Mouse (Mus musculus) myocyte (in vitro differentiated cells): ENCODE measurements around the gene Cct4. TPM values are rescaled to one million over a fixed set of nuclear protein-coding genes. Genes with fewer than 3 reads are reported as not detected.
A peak's percentile ranks its signal among the peaks of the same experiment; 100 is the strongest.

Source experiments
- H3K27me3 ChIP-seq: one replicate; pipeline ENCODE4 v1.6.1; 2011; ENCODE audit not compliant: control insufficient read depth, insufficient read depth, insufficient read length
- H3K36me3 ChIP-seq: one replicate; pipeline ENCODE4 v1.6.1; 2011; ENCODE audit not compliant: control insufficient read depth, insufficient read depth
- H3K4me2 ChIP-seq: one replicate; pipeline ENCODE4 v1.6.1; 2011; ENCODE audit warnings: low read depth, control low read depth
- H3K4me3 ChIP-seq: one replicate; pipeline ENCODE4 v1.5.1; 2011; ENCODE audit warnings: mild to moderate bottlenecking, control low read depth, moderate library complexity
- H3K79me2 ChIP-seq: one replicate; pipeline ENCODE4 v1.6.1; 2011; ENCODE audit not compliant: control insufficient read depth, insufficient read depth
- H3ac ChIP-seq: one replicate; pipeline ENCODE4 v1.6.1; 2011; ENCODE audit not compliant: control insufficient read depth, insufficient read length
- CEBPB ChIP-seq: IDR thresholded peaks from 2 replicates; pipeline ENCODE4 v1.6.1; 2011; ENCODE audit warnings: mild to moderate bottlenecking, moderate library complexity; ENCODE audit not compliant: poor library complexity, insufficient read depth, severe bottlenecking
- E2F4 ChIP-seq: IDR thresholded peaks from one replicate; pipeline ENCODE4 v1.6.1; 2011; ENCODE audit warnings: mild to moderate bottlenecking, control low read depth, moderate library complexity; ENCODE audit not compliant: insufficient read depth
- MAX ChIP-seq: IDR thresholded peaks from one replicate; pipeline ENCODE4 v1.6.1; 2011; ENCODE audit warnings: low read depth, mild to moderate bottlenecking, control low read depth
- MYOD1 ChIP-seq, 3 experiments: IDR thresholded peaks; one replicate each; pipeline ENCODE4 v1.6.1; 2011; ENCODE audit warnings: control low read depth in 2 of 3, low read depth in 2 of 3, mild to moderate bottlenecking in 2 of 3, moderate library complexity in 1 of 3; ENCODE audit not compliant: insufficient read length in 2 of 3, control insufficient read depth in 1 of 3
- MYOG ChIP-seq, 3 experiments: IDR thresholded peaks; one replicate each; pipeline ENCODE4 v1.6.1; 2011; ENCODE audit warnings: control low read depth in 2 of 3, low read depth in 2 of 3, mild to moderate bottlenecking in 2 of 3; ENCODE audit not compliant: insufficient read length in 2 of 3, control insufficient read depth in 1 of 3, insufficient read depth in 1 of 3
- POLR2A ChIP-seq: IDR thresholded peaks from one replicate; pipeline ENCODE4 v1.6.1; 2011; ENCODE audit warnings: low read depth, mild to moderate bottlenecking, control low read depth, moderate library complexity; ENCODE audit not compliant: insufficient read length
- POLR2AphosphoS2 ChIP-seq: IDR thresholded peaks from one replicate; pipeline ENCODE4 v1.6.1; 2011; ENCODE audit warnings: low read depth, control low read depth; ENCODE audit not compliant: insufficient read length
- REST ChIP-seq: IDR thresholded peaks from one replicate; pipeline ENCODE4 v1.6.1; 2011; ENCODE audit warnings: mild to moderate bottlenecking, control low read depth, moderate library complexity; ENCODE audit not compliant: insufficient read depth, insufficient read length
- SRF ChIP-seq: IDR thresholded peaks from one replicate; pipeline ENCODE4 v1.6.1; 2011; ENCODE audit warnings: low read depth; ENCODE audit not compliant: control insufficient read depth, insufficient read length
- TCF12 ChIP-seq: IDR thresholded peaks from one replicate; pipeline ENCODE4 v1.6.1; 2011; ENCODE audit warnings: mild to moderate bottlenecking, control low read depth; ENCODE audit not compliant: poor library complexity, insufficient read depth, severe bottlenecking
- TCF3 ChIP-seq: IDR thresholded peaks from one replicate; pipeline ENCODE4 v1.6.1; 2011; ENCODE audit warnings: low read depth, control low read depth; ENCODE audit not compliant: insufficient read length
- USF1 ChIP-seq: IDR thresholded peaks from one replicate; pipeline ENCODE4 v1.6.1; 2011; ENCODE audit warnings: low read depth, mild to moderate bottlenecking, control low read depth, moderate library complexity
- polyA plus RNA-seq: library from polyadenylated mRNA; unstranded; fragments of >200 nt; fragmentation: generic; extraction: Trizol; gene quantifications from one replicate; pipeline ENCODE4 v1.2.1, GENCODE M21; 2012; ENCODE audit warnings: missing spikeins

Cct4 gene
- polyA plus RNA-seq, 1 experiment, result 187 TPM

DNA sequence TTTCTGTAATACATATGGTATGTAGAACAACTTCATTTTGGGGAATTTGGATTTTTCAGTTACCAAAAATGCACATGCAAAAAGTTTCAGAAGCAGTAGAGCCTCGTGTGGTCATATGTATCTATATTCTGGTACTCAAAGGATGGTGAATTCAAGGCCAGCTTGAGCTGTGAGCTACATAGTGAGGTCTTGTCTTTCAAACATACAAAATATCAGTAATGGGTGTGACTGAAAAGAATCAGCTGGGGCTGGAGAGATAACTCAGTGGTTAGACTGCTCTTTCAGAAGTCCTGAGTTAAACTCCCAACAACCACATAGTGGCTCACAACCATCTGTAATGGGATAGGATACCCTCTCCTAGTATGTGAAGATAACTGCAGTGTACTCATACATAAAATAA lies 8.0 kb downstream of the Cct4 start:
- Histone ChIP-seq H3K36me3 (peaks cover 91% of the 10 kb centered on the region), H3K4me2 (no peak overlapping the region), H3ac (no peak overlapping the region), H3K4me3 (no peak overlapping the region), H3K79me2 (peaks cover 12% of the 10 kb centered on the region), H3K27me3 (no peaks in the 10 kb centered on the region)
- TF ChIP-seq E2F4 (no peak), TCF12 (no peak), TCF3 (no peak), MYOG (IDR thresholded peaks at IDR 0.05; ENCODE audit: control insufficient read depth in 1 of 3, insufficient read depth in 1 of 3, insufficient read length in 2 of 3, low read depth in 2 of 3) (no peak), USF1 (no peak), SRF (no peak), MAX (no peak), CEBPB (no peak), MYOD1 (IDR thresholded peaks at IDR 0.05; ENCODE audit: control insufficient read depth in 1 of 3, insufficient read length in 2 of 3, low read depth in 2 of 3) (no peak), REST (no peak), POLR2A (no peak), POLR2AphosphoS2 (no peak)

DNA sequence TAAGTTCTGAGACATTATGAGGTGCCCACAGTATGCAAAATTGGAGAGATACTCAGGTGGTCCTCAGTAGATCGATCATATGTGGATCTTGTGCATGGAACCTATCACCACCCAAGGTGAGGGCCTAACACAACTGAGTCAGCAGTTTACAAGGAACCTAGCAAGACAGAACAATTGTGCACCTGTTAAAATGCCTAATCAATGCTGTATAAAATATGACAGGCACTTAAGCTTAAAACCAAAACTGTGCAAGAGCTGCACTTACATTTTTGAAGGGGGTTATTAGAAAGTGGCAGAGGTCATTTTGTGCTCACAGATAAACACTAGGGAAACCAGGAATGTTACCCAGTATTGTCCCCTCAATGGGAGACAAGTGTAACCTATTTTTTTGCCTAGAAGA lies 15.0 kb downstream of the Cct4 start:
- no peaks in the 10 kb centered on the region for H3K27me3 ChIP-seq
- H3K4me3 ChIP-seq, result no peak overlapping the region
- H3ac ChIP-seq, result no peak overlapping the region
- no peak overlapping the region for H3K4me2 ChIP-seq
- peaks cover 44% of the 10 kb centered on the region for H3K36me3 ChIP-seq
- TF ChIP-seq USF1, result no peak
- TF ChIP-seq CEBPB, result no peak
- no peak for TF ChIP-seq POLR2A
- no peak for TF ChIP-seq SRF
- no peak for TF ChIP-seq MYOG (IDR thresholded peaks at IDR 0.05; ENCODE audit: control insufficient read depth in 1 of 3, insufficient read depth in 1 of 3, insufficient read length in 2 of 3, low read depth in 2 of 3)
- no peak for TF ChIP-seq REST
- no peak for TF ChIP-seq TCF3
- TF ChIP-seq POLR2AphosphoS2, result no peak
- no peak for TF ChIP-seq TCF12
- no peak for TF ChIP-seq MYOD1 (IDR thresholded peaks at IDR 0.05; ENCODE audit: control insufficient read depth in 1 of 3, insufficient read length in 2 of 3, low read depth in 2 of 3)
- TF ChIP-seq MAX, result no peak
- no peak for TF ChIP-seq E2F4
- H3K79me2 ChIP-seq, result no peaks in the 10 kb centered on the region

DNA sequence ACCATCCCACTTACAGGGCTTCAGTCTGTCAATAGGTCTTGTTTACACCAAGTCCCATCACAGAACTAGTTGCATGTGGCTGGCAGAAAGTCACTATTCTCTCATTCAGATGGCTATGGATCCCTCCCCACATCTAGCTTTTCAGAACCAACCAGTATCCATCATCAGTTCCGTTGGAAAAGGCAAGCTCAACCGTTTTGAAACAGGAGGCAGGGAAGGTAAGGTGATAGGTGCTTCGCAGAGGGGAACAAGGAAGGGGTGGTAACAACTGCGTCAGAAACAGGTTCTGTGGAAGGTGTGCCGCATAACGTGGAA lies 16.8 kb downstream of the Cct4 start:
- Histone ChIP-seq H3K4me2 (peak overlapping the region; percentile 99), H3K36me3 (peaks cover 26% of the 10 kb centered on the region), H3K4me3 (peak overlapping the region; percentile 45), H3ac (no peak overlapping the region), H3K27me3 (no peaks in the 10 kb centered on the region), H3K79me2 (no peaks in the 10 kb centered on the region)
- TF ChIP-seq TCF3 (no peak), REST (no peak), USF1 (no peak), POLR2AphosphoS2 (no peak), E2F4 (no peak), MYOG (IDR thresholded peaks at IDR 0.05; ENCODE audit: control insufficient read depth in 1 of 3, insufficient read depth in 1 of 3, insufficient read length in 2 of 3, low read depth in 2 of 3) (no peak), TCF12 (no peak), MYOD1 (IDR thresholded peaks at IDR 0.05; ENCODE audit: control insufficient read depth in 1 of 3, insufficient read length in 2 of 3, low read depth in 2 of 3) (no peak)

DNA sequence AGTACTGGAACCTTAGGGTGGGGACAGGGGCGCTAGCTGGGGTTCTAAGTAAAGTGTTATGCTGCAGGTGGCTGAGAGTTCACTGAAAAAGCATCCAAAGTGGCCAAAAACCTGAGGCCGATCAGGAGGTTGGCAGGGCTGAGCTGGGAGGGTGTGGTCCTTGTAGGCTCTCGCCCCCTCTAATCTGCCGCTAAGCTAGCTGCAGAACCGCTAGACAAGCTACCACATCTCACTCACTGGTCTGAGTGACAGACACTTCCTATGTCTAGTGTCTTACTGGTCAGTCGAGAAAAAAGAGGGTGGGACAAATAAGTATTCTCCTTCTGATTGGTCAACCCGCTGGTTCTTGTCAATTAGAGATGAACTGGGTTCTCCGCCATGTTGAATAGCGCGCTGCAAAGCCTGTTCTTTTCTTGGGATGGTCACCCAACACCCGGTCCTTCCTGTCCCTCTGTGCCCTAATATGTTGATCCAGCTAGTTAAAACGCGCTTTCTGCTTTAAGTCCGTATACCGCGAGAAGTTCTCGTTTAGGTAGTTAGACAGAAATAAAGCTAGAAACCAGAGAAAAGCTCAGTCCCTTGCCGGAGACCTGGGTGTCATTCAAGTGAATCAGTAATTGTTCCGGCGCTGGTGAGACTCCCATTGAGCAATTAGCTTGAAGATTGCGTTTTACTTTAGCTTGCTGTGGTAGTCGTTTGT lies 17.3 kb downstream of the Cct4 start, which contains the start of gene Fam161a:
TSS of gene Fam161a (plus strand) at position 51 of the 700 bp plus-strand sequence.
- peaks cover 21% of the 10 kb centered on the region for H3K36me3 ChIP-seq
- no peak for TF ChIP-seq MYOG (IDR thresholded peaks at IDR 0.05; ENCODE audit: control insufficient read depth in 1 of 3, insufficient read depth in 1 of 3, insufficient read length in 2 of 3, low read depth in 2 of 3)
- no peak for TF ChIP-seq TCF12
- TF ChIP-seq CEBPB, result 0 out of 2 replicates have a peak, but pooled peaks have one; percentile 38
- no peak for TF ChIP-seq REST
- TF ChIP-seq SRF, result no peak
- peak; percentile 67 for TF ChIP-seq POLR2AphosphoS2
- TF ChIP-seq MAX, result no peak
- no peak for TF ChIP-seq USF1
- no peak for TF ChIP-seq E2F4
- TF ChIP-seq TCF3, result no peak
- no peak for TF ChIP-seq MYOD1 (IDR thresholded peaks at IDR 0.05; ENCODE audit: control insufficient read depth in 1 of 3, insufficient read length in 2 of 3, low read depth in 2 of 3)
- peak; percentile 5 for TF ChIP-seq POLR2A
- H3K27me3 ChIP-seq, result no peaks in the 10 kb centered on the region
- peak within 1 kb of the TSS; percentile 45 for H3K4me3 ChIP-seq
- H3K4me2 ChIP-seq, result peak within 1 kb of the TSS; percentile 99
- peak within 1 kb of the TSS; percentile 31 for H3ac ChIP-seq
- no peaks in the 10 kb centered on the region for H3K79me2 ChIP-seq
